Mouse (Mus musculus): ENCODE measurements around the gene Slc35a2. TPM values are rescaled to one million over a fixed set of nuclear protein-coding genes. Genes with fewer than 3 reads are reported as not detected.
A peak's percentile ranks its signal among the peaks of the same experiment; 100 is the strongest.

The Slc35a2 gene
- polyA plus RNA-seq, 1 experiment = 37.1 TPM

GRCm38 (mm10) chrX:7859191-7859753 lies 24.6 kb upstream of the Slc35a2 start:
- Histone ChIP-seq H3K4me1 (ENCODE audit: control insufficient read depth, insufficient read depth, low read length) (no peaks in the 10 kb centered on the region; the same call in 1 of the 2 replicates), H3K27ac (ENCODE audit: control insufficient read depth, insufficient read depth, low read depth, low read length, poor library complexity) (no peak overlapping the region), H3K4me3 (replicated peaks; ENCODE audit: control insufficient read depth, low read depth, low read length) (no peak overlapping the region)
- no peak for TF ChIP-seq CTCF (IDR thresholded peaks at IDR 0.05; ENCODE audit: control insufficient read depth, insufficient read depth, low read length)
- no peak for TF ChIP-seq POLR2A (IDR thresholded peaks at IDR 0.05; ENCODE audit: borderline replicate concordance, control insufficient read depth, low read depth, low read length)
- 46% methylated on average over 3 of the region's 3 CpGs for WGBS

GRCm38 (mm10) chrX:7863181-7863580 lies 20.6 kb upstream of the Slc35a2 start:
- H3K27ac ChIP-seq (ENCODE audit: control insufficient read depth, insufficient read depth, low read depth, low read length, poor library complexity) = no peak overlapping the region
- H3K4me3 ChIP-seq (replicated peaks; ENCODE audit: control insufficient read depth, low read depth, low read length) = no peak overlapping the region
- no peak for TF ChIP-seq CTCF (IDR thresholded peaks at IDR 0.05; ENCODE audit: control insufficient read depth, insufficient read depth, low read length)
- TF ChIP-seq POLR2A (IDR thresholded peaks at IDR 0.05; ENCODE audit: borderline replicate concordance, control insufficient read depth, low read depth, low read length) = no peak
- H3K4me1 ChIP-seq (ENCODE audit: control insufficient read depth, insufficient read depth, low read length) = peaks cover 1% of the 10 kb centered on the region; the same call in 1 of the 2 replicates
- WGBS = 81% methylated on average over 1 of the region's 1 CpGs

- peaks cover 1% of the 10 kb centered on the region; the same call in 1 of the 2 replicates for H3K4me1 ChIP-seq (ENCODE audit: control insufficient read depth, insufficient read depth, low read length)
- H3K4me3 ChIP-seq (replicated peaks; ENCODE audit: control insufficient read depth, low read depth, low read length) = no peak overlapping the region
- TF ChIP-seq POLR2A (IDR thresholded peaks at IDR 0.05; ENCODE audit: borderline replicate concordance, control insufficient read depth, low read depth, low read length) (no peak), CTCF (IDR thresholded peaks at IDR 0.05; ENCODE audit: control insufficient read depth, insufficient read depth, low read length) (no peak)
- WGBS = 34% methylated on average over 3 of the region's 3 CpGs
- H3K27ac ChIP-seq (ENCODE audit: control insufficient read depth, insufficient read depth, low read depth, low read length, poor library complexity) = no peak overlapping the region; the same call in 1 of the 2 replicates
Observed at GRCm38 (mm10) chrX:7864551-7864950, 19.3 kb upstream of the Slc35a2 start.

GRCm38 (mm10) chrX:7865343-7865742 lies 18.5 kb upstream of the Slc35a2 start:
- TF ChIP-seq POLR2A (IDR thresholded peaks at IDR 0.05; ENCODE audit: borderline replicate concordance, control insufficient read depth, low read depth, low read length) (no peak), CTCF (IDR thresholded peaks at IDR 0.05; ENCODE audit: control insufficient read depth, insufficient read depth, low read length) (no peak)
- 40% methylated on average over 2 of the region's 2 CpGs for WGBS
- Histone ChIP-seq H3K4me3 (replicated peaks; ENCODE audit: control insufficient read depth, low read depth, low read length) (no peak overlapping the region), H3K27ac (ENCODE audit: control insufficient read depth, insufficient read depth, low read depth, low read length, poor library complexity) (peak overlapping the region; percentile 51), H3K4me1 (ENCODE audit: control insufficient read depth, insufficient read depth, low read length) (peaks cover 1% of the 10 kb centered on the region; the same call in 1 of the 2 replicates)

GRCm38 (mm10) chrX:7865786-7866185 lies 18.0 kb upstream of the Slc35a2 start:
- WGBS = 20% methylated on average over 2 of the region's 2 CpGs
- H3K4me1 ChIP-seq (ENCODE audit: control insufficient read depth, insufficient read depth, low read length) = peaks cover 1% of the 10 kb centered on the region; the same call in 1 of the 2 replicates
- TF ChIP-seq POLR2A (IDR thresholded peaks at IDR 0.05; ENCODE audit: borderline replicate concordance, control insufficient read depth, low read depth, low read length) (no peak), CTCF (IDR thresholded peaks at IDR 0.05; ENCODE audit: control insufficient read depth, insufficient read depth, low read length) (no peak)
- H3K27ac ChIP-seq (ENCODE audit: control insufficient read depth, insufficient read depth, low read depth, low read length, poor library complexity) = peak overlapping the region; percentile 51; the same call in 1 of the 2 replicates
- no peak overlapping the region for H3K4me3 ChIP-seq (replicated peaks; ENCODE audit: control insufficient read depth, low read depth, low read length)

GRCm38 (mm10) chrX:7867141-7867540 lies 16.7 kb upstream of the Slc35a2 start:
- Histone ChIP-seq H3K27ac (ENCODE audit: control insufficient read depth, insufficient read depth, low read depth, low read length, poor library complexity) (no peak overlapping the region), H3K4me3 (replicated peaks; ENCODE audit: control insufficient read depth, low read depth, low read length) (no peak overlapping the region), H3K4me1 (ENCODE audit: control insufficient read depth, insufficient read depth, low read length) (peaks cover 1% of the 10 kb centered on the region; the same call in 1 of the 2 replicates)
- 86% methylated on average over 1 of the region's 1 CpGs for WGBS
- TF ChIP-seq POLR2A (IDR thresholded peaks at IDR 0.05; ENCODE audit: borderline replicate concordance, control insufficient read depth, low read depth, low read length) = no peak
- no peak for TF ChIP-seq CTCF (IDR thresholded peaks at IDR 0.05; ENCODE audit: control insufficient read depth, insufficient read depth, low read length)

GRCm38 (mm10) chrX:7868506-7868905 lies 15.3 kb upstream of the Slc35a2 start:
- TF ChIP-seq CTCF (IDR thresholded peaks at IDR 0.05; ENCODE audit: control insufficient read depth, insufficient read depth, low read length) = no peak
- TF ChIP-seq POLR2A (IDR thresholded peaks at IDR 0.05; ENCODE audit: borderline replicate concordance, control insufficient read depth, low read depth, low read length) = no peak
- 34% methylated on average over 2 of the region's 2 CpGs for WGBS
- peaks cover 1% of the 10 kb centered on the region; the same call in 1 of the 2 replicates for H3K4me1 ChIP-seq (ENCODE audit: control insufficient read depth, insufficient read depth, low read length)
- H3K4me3 ChIP-seq (replicated peaks; ENCODE audit: control insufficient read depth, low read depth, low read length) = no peak overlapping the region
- H3K27ac ChIP-seq (ENCODE audit: control insufficient read depth, insufficient read depth, low read depth, low read length, poor library complexity) = no peak overlapping the region

GRCm38 (mm10) chrX:7869826-7870225 lies 14.0 kb upstream of the Slc35a2 start:
- TF ChIP-seq POLR2A (IDR thresholded peaks at IDR 0.05; ENCODE audit: borderline replicate concordance, control insufficient read depth, low read depth, low read length) (no peak), CTCF (IDR thresholded peaks at IDR 0.05; ENCODE audit: control insufficient read depth, insufficient read depth, low read length) (no peak)
- no peak overlapping the region for H3K4me3 ChIP-seq (replicated peaks; ENCODE audit: control insufficient read depth, low read depth, low read length)
- H3K27ac ChIP-seq (ENCODE audit: control insufficient read depth, insufficient read depth, low read depth, low read length, poor library complexity) = no peak overlapping the region
- WGBS = 88% methylated on average over 3 of the region's 3 CpGs
- peaks cover 1% of the 10 kb centered on the region; the same call in 1 of the 2 replicates for H3K4me1 ChIP-seq (ENCODE audit: control insufficient read depth, insufficient read depth, low read length)

Measured in bone marrow, adult 2 months (tissue).